Mouse (Mus musculus) MN1 (cell line): ENCODE results near the gene Cdc42bpg.

Source experiments
- DNase-seq: peaks from one replicate; pipeline ENCODE4 v3.0.0-alpha.2; 2016; ENCODE audit warnings: low spot score

The Cdc42bpg gene

DNA sequence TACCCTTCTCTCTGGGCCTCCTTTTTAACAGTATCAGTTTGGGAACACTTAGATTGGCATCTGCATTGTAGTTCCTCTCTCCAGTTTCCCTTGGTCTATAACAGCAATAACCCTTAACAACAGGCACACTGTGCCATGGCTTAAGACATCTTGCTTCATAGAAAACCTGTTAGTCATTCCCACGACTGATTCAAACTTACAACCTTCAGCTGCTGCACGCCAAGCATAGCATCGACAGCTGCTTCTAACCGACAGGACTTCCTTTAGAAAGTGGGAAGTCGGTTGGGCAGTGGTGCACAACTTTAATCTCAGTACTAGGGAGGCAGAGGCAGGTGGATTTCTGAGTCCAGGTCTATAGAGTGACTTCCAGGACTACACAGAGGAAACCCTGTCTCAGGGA is 24.9 kb downstream of the Cdc42bpg start:
- DNase-seq = no peak

DNA sequence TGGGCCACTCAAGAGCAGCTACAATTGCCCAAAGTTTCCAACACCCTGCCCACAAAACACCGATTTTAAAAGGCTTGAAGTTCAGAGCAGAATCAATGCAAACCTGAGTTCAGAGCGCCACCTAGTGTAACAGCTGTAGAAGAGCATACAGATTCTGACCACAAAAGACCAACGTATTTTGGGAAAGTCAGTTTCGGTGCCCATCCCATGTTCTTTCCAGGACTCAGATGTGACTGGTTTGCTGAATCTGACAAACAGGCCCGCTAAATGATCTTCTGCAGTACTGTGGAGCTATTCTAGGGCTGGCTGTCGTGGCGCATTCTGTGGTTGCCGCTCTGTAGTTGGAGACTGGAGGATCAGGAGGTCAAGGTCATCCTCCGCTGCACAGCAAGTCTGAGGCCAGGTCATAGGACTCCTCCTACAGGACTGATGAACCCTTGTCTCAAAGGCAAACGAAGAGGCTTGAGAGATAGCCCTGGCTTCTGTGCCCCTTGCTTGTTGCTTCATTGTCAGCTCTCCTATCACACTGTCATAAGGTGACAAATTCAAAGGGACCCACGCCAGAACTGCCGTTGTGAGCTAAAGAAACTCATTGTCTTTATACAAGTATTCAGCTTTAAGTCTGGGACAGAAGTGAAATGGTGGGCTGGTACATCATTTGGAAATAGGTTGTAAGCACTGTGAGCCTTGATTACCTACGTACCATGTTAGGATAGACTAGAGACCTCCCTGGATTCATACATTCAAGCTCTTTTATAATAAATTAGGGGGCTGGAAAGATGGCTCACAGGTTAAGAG is 25.7 kb downstream of the Cdc42bpg start:
- peak; percentile 64 for DNase-seq

DNA sequence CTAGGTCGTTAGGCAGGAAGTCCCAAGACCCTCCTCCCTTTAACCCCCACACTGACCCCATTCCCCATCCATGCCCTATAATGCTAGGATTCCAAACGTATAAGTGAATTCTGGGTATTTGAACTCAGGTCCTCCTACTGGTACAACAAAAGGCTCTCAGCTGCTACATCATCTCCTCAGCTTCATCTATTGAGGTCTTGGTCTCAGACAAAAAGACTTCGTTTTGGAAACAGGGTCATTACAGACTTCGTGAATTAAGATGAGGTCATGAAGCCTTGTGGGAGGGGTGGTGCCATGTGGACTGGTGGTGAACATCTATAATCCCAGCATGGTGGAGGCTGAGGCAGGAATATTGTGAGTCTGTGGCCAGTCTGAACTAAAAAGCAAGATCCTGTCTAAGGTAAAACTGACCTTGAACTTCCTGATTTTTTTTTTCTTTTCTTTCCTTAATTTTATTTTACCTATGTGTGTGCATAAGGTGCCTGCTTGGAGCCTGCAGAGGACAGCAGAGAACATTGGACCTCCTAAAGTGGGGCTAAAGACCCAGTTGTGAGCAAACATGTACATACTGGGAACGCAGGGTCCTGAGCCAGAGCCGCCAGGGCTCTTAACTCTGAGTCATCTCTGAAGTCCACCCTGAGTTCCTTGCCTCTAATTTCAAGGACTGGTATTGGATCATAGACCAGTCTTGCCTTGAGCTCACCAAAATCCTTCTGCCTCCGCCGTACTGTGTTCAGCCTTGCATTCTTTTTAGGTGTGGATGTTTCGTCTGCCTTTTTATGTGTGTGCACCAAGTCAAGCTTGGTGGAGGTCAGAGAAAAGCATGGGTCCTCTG is 27.7 kb downstream of the Cdc42bpg start:
- DNase-seq = peak; percentile 19

DNA sequence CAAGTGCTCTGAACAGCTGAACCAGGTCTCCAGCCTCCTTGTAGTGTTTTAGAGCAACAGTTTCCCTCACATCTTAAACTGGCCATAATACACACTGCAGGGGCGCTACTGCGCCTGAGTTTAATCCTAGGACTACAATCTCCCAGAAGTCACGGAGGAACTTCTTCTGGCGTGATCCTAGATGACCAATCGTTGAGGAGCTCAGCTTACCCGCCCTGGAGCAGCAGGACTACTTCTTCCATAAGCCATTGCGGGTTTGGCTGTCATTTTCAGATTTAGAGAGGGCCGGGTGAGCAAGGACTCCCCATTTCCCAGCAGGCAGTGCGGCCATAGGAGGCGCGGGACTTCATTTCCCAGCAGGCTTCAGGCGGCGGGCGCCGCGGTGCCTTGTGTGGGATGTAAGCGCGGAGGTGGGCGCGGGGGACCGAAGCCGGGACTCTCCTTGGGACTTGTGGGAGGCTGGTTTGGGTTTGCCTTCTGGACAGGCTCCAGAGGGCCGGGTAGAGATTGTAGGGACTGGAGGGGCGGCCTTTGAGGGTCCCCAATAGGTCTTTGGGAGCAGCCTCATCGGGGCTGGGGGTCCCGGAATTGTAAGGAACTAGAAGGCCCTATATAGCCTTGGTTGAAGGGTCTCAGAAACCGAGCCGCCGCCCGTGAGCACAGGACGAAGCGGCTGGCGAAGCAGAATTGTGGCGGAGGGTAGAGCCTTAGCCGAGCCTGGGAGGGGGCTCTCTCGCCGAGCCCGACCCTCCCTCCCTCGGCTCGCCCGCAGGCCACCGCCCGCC is 28.6 kb downstream of the Cdc42bpg start, which contains the start of gene Men1:
Men1 (plus strand) TSS at position 307 of the 785 bp plus-strand sequence.
- DNase-seq = peak; percentile 95

DNA sequence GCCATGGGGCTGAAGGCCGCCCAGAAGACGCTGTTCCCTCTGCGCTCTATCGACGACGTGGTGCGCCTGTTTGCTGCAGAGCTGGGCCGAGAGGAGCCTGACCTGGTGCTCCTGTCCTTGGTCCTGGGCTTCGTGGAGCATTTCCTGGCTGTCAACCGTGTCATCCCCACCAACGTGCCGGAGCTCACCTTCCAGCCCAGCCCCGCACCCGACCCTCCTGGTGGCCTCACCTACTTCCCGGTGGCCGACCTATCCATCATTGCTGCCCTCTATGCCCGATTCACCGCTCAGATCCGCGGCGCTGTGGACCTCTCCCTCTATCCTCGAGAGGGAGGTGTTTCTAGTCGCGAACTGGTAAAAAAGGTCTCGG is 29.2 kb downstream of the Cdc42bpg start:
- DNase-seq = peak; percentile 43

DNA sequence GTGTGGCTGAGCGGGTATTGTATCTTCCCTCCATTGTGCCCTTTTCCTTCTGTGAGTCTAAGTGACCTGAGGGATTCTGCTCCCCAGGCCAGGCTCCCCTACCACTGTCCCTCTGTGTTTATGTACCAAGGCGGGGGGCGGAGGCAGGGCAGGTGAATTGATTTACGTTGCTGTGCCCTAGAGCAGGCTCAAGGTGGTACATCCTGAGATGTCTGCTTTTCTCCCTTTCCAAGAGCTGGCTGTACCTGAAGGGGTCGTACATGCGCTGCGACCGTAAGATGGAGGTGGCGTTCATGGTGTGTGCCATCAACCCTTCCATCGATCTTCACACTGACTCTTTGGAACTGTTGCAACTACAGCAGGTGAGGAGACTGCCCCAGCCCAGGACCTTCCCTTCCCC is 30.7 kb downstream of the Cdc42bpg start:
- DNase-seq = no peak

DNA sequence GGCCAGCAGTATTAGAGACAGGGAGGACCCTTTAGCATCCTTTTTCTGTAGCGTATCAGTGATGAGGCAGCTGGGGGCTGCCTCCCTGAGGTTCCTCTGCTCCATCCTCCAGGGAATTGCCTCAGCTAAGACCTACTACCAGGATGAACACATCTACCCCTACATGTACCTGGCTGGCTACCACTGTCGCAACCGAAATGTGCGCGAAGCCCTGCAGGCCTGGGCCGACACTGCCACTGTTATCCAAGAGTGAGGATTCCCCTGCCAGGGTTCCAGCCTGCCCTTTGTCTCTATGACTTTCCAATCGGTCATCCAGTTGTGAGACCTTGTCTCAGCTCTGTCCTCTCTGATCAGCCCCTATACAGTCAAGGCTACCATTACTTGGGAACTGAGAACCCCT is 31.9 kb downstream of the Cdc42bpg start:
- DNase-seq = no peak

DNA sequence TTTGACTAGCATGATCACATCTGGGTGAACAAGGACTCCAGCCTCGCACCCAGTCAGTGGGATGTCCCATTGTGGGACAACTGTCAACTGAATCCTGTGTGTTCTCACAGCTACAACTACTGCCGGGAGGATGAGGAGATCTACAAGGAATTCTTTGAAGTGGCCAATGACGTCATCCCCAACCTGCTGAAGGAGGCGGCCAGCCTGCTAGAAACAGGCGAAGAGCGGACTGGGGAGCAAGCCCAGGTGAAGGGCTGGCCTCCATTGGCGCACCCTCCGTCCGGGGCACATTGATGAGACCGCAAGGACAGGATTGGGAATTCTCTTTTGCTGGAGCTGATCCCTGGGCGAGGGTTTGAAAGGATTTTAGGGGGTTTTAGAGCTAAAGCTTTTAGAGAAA is 32.5 kb downstream of the Cdc42bpg start:
- no peak for DNase-seq

DNA sequence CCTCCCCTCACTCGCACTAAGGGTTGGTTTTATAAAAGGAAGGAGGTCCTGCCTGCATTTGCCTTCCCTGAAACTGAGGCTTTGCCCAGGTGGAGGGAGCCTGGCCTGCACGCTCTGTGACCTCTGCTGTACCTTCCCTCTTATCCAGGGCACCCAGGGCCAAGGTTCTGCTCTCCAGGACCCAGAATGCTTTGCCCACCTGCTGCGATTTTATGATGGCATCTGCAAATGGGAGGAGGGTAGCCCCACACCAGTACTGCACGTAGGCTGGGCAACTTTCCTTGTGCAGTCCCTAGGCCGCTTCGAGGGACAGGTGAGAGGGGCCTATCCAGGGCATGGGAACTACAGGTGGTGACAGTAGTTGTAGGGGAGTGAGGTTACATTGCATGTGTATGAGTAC is 32.9 kb downstream of the Cdc42bpg start:
- DNase-seq = no peak

DNA sequence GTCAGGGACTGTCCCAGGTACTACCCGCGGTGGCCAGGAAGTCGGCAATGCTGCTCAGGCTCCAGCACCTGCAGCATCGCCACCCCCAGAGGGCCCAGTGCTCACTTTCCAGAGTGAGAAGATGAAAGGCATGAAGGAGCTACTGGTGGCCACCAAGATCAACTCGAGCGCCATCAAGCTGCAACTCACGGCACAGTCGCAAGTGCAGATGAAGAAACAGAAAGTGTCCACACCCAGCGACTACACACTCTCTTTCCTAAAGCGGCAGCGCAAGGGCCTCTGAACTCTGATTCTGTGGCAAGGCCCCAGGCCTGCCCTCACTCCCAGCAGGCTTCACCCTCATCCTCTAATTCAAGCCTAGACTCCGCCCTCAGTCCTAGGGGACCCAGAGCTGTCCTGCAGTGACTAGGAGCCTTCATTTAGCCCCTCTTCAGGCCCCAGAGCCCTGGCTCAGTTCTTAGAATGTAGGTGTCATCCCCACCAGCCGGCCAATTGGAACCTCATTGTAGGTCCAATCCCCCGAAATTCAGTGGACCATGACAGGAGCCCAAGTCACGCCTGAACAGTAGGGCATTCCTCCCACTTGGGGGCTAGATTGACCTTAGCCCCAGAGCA is 33.7 kb downstream of the Cdc42bpg start:
- DNase-seq = no peak

DNA sequence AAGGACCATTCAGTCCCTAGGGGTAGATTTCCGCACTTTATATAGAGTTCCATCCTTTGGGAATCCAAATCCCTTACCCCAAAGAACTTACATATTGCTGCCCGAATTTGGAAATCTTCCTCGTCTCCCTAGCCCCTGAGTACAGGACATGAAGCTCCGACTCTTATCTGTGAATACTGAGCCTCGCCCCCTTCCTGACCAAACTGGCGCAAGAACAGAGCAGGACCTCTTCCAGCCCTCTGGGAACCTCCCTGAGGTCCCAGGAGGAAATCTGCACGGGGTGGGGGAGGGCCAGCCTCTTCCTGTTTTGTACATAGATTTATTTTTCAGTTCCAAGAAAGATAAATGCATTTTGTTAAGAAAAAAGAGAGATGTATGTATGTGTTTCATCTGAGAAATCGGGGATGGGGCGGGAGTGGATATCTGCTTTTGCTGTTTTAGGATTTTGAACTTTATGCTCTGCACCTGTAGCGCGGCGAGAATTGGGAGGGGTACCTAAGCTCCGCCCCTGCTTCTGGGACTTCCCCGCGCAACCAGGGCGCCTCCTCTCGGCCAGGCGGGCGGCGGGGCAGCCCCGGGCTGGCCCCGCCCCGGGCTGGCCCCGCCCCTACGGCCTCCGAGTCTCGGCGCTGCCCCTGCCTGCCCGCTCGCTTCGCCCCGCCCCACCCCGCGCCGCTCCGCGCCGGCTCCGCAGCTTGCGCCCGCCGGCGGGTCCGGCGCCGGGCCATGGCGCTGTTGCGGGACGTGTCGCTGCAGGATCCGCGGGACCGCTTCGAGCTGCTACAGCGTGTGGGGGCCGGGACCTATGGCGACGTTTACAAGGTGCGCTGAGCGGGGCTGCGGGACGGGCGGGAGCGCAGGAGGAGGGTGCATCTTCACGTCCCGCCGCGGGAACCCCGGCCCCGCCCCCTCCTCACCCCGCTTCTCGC is 34.5 kb downstream of the Cdc42bpg start, which contains the start of gene Map4k2:
Map4k2 (plus strand) TSS at position 612 of the 929 bp plus-strand sequence.
- DNase-seq = peak; percentile 74

DNA sequence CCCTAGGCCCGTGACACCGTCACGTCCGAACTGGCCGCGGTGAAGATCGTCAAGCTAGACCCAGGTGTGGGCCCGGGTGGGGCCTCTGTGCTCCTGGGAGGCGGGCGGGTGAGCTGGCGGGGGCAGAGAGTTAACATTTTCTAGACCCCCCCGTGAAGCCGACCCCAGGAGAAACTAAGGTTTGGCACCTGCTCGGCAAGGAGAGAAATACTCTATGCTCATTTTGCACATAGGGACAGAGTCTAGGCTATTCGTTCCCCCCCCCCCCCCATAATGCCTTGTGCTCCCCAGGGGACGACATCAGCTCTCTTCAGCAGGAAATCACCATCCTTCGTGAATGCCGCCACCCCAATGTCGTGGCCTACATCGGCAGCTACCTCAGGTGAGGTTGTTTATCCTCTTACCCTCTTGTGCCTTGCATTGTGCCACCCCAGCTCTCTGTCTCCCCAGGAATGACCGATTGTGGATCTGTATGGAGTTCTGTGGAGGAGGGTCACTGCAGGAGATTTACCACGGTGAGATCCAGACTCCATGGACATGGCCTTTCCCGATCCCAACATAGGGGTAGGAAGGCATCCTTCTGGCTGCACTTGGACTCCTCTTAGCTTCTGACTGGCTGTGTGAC is 35.3 kb downstream of the Cdc42bpg start:
- no peak for DNase-seq

DNA sequence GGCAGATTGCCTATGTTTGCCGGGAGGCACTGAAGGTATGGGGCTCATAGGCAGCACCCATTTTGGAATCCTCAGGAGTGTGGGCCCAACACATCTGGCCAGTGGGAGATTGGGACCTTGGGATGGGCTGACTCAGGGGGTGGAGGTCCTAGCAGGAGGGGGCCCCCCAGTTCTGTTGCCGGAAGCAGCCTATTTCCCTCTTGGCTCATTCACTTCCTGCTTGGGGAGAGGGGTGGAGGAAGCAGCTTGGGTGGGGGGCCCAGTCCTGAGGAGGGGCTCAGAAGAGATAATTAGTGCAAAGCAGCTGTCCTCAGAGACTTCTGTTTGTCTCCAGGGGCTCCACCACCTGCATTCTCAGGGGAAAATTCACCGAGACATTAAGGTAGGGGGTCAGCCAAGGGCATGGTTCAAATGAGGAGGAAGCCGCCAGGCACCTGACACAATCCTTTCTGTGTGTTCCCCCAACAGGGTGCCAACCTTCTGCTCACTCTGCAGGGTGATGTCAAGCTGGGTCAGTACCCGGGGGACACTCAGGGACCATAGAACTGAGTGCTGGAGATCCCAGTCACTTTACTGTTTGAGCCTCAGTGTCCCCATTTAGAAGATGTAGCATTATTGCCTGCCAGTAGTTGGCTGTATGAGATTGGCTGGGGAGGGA is 36.1 kb downstream of the Cdc42bpg start:
- DNase-seq = no peak

DNA sequence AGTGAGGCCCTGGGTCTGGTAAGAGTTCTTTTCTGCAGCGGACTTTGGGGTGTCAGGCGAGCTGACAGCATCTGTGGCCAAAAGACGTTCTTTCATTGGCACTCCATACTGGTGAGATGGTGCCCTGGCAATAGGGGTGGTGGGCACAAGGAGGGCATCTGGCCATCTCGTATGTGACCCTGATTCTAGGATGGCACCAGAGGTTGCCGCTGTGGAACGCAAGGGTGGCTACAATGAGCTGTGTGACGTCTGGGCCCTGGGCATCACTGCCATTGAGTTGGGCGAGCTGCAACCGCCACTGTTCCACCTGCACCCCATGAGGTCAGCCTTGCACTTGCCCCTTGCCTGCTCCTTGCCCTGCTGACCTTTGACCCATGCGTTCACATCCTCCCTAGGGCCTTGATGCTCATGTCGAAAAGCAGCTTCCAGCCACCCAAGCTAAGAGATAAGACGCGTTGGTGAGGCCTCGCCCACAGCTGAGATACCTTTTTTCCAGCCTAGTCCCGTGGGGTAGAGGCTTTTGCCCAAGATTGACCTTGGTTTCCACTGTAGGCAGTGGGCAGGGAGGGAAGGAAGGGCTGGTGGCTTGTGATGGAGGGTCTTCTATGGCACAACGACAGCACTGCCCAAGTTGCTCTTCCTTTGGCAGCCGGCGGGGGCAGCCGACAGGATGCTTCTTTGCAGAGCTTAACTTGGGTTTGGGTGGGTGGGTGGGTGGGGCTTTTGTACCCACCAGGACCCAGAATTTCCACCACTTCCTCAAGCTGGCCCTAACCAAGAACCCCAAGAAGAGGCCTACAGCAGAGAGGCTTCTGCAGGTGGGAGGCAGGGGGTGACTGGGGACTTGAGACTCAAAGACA is 37.0 kb downstream of the Cdc42bpg start:
- no peak for DNase-seq

DNA sequence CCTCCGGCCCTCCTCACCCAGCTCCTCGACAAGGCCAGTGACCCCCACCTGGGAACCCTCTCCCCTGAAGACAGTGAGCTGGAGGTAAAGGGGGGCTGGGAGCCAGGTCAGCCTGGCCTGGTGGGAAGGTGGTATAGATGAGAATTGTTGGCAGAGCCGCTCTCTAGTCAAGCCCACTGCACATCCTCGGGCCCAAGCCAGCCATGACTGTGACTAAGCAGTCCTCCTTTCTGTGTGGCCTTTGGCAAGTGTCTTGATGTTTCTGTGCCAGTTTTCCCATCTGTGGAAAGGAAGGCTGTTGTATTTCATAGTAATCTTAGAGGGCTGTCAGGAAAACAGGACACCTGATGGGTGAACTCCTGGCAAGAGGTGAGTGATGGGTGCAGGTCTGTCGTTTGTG is 37.7 kb downstream of the Cdc42bpg start:
- no peak for DNase-seq

DNA sequence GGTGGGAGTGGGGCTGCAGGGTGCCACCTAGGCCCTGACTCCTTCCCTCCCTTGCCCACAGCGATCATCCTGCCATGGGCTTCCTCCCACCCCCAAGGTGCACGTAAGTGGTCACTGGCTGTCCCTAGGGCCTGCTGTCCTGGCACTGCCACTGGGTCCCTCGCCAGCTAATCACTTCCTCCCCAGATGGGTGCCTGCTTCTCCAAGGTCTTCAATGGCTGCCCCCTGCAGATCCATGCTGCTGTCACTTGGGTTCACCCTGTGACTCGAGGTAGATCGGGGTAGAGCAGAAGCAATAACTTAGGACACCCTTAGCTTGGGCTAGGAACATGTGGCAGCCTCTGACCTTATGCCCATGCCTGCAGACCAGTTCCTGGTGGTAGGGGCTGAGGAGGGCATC is 39.8 kb downstream of the Cdc42bpg start:
- no peak for DNase-seq

DNA sequence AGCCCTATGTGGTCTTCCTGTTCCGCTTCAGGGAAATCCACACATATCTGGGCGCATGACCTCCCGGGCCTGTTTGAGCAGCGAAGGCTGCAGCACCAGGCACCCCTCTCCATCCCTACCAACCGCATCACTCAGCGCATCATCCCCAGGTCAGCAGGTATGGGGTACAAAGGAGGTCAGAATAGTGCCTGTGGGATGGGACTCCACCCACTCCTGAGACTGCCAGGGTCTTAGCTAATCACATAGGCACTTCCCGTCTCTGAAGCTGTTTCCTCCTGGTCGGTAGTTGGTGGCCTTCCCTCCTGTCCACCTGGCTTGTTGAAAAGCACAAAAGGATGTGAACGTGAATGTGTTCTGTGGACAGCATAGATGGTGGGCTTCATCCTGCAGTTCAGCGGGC is 40.4 kb downstream of the Cdc42bpg start:
- DNase-seq = no peak

DNA sequence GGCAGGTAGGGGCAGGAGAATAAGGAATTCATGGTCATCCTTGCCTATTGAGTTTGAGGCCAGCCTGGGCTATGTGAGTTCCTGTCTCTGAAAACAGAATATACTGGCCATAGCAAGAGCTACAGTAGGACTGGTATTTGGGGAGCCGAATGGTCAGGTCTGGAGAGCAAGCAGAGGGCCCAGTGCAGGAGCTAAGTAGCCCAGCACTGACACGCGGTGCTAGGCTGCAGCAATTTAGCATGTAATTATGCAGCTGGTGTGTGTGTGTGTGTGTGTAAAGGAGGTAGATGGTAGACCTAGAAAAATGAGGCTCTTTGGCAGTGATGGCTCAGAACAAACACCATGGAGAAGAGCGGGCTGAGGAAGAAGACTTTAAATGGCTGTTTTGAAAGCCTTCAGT is 41.4 kb downstream of the Cdc42bpg start:
- no peak for DNase-seq

DNA sequence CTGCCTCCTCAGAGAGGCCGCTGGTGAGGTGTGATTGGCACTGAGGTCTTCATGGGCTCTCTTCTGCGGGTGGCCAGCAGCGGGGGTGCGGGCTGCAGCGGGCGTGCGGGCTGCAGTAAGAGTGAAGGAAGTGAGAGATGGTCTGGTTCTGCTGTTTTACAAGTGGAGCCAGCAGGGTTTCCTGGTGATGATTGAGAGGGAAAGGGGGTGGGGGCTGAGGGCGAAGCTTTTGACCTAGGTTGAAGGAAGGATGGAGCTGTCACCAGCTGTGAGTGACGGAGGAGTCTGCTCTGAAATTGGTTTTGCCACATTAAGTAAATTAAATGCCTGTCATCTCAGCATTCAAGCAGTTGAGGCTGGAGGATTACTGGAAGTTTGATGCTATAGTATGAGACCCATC is 42.5 kb downstream of the Cdc42bpg start:
- DNase-seq = no peak
